ENCODE assay signal across 20 mouse cellular contexts in the genomic region with DNA sequence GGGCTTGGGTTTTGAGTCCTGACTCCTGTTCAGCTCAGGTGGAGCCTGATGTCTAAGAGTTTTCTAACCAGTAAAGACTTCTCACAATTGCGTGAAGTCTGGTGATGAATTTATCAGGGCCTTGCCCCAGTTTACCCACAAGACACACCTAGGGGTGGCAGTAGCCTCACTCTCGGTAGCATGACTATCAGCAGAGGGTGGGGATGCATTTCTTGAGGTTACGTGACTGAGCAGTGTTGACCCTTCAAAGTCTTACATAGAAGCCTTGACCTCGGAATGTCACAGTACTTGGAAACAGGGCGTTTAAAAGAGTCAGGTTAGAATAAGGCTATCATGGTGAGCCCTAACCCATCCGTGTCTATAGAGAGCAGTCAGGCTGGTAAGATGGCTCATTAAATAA. TPM values are rescaled to one million over a fixed set of nuclear protein-coding genes. Genes with fewer than 3 reads are reported as not detected.
"Had no signal": no experiment of that assay in that cellular context is flagged by ENCODE, and none has a peak within 500 bp of the region (broad histone marks: within the 10 kb centered on the region; RNA-seq: fewer than 3 reads in every experiment).

No protein-coding gene starts in this region.

- H3K27me3 ChIP-seq: heart, embryonic 12.5 days; hindbrain, embryonic 12.5 days; hindbrain, embryonic 13.5 days; hindbrain, embryonic 15.5 days; intestine, embryonic 15.5 days had no signal

- H3K4me2 ChIP-seq: heart, embryonic 11.5 days; heart, embryonic 12.5 days; heart, embryonic 13.5 days; heart, embryonic 15.5 days; hindbrain, embryonic 12.5 days; hindbrain, embryonic 13.5 days; hindbrain, embryonic 14.5 days; hindbrain, embryonic 15.5 days; intestine, embryonic 15.5 days; kidney, embryonic 15.5 days had no signal

- H3K9me3 ChIP-seq: heart, embryonic 10.5 days; heart, embryonic 12.5 days; heart, embryonic 13.5 days; heart, embryonic 15.5 days; hindbrain, embryonic 10.5 days; hindbrain, embryonic 12.5 days; hindbrain, embryonic 13.5 days; hindbrain, embryonic 15.5 days; intestine, embryonic 15.5 days; kidney, embryonic 15.5 days had no signal

- DNase-seq: heart, adult 2 months; heart, postnatal 36 days; kidney, adult 11 months; layer of hippocampus, adult 9-11 months had no signal

- H3K4me3 ChIP-seq: heart, adult 2 months; heart, embryonic 10.5 days; heart, embryonic 12.5 days; heart, embryonic 13.5 days; heart, embryonic 15.5 days; hindbrain, embryonic 10.5 days; hindbrain, embryonic 12.5 days; hindbrain, embryonic 13.5 days; hindbrain, embryonic 15.5 days; intestine, embryonic 15.5 days; kidney, embryonic 15.5 days; layer of hippocampus, adult 2 months had no signal

- H3K27ac ChIP-seq: heart, adult 2 months; heart, embryonic 10.5 days; heart, embryonic 13.5 days; heart, embryonic 15.5 days; hindbrain, embryonic 12.5 days; hindbrain, embryonic 13.5 days; hindbrain, embryonic 14.5 days; hindbrain, embryonic 15.5 days; hindbrain, postnatal 0 days; intestine, embryonic 15.5 days; kidney, embryonic 15.5 days; kidney, postnatal 0 days; layer of hippocampus, adult 2 months had no signal

- H3K9ac ChIP-seq: heart, embryonic 12.5 days; heart, embryonic 13.5 days; heart, embryonic 15.5 days; hindbrain, embryonic 12.5 days; hindbrain, embryonic 13.5 days; hindbrain, embryonic 14.5 days; hindbrain, embryonic 15.5 days; intestine, embryonic 15.5 days; kidney, embryonic 15.5 days had no signal

- ATAC-seq: inflammation-experienced regulatory T-cells, adult 6 months had no signal

- H3K36me3 ChIP-seq: heart, embryonic 10.5 days; heart, embryonic 12.5 days; heart, embryonic 13.5 days; heart, embryonic 15.5 days; hindbrain, embryonic 10.5 days; hindbrain, embryonic 12.5 days; hindbrain, embryonic 13.5 days; hindbrain, embryonic 15.5 days; intestine, embryonic 15.5 days; kidney, embryonic 15.5 days had no signal

RNA-seq across cellular contexts. Expression of a gene that starts 23.3 kb away (rescaled TPM):
- polyA plus RNA-seq: inflammation-experienced regulatory T-cells, adult 6 months had no signal
